Mouse (Mus musculus) intestine, embryonic 14.5 days (tissue): Measurements from ENCODE around the gene Pard3b. TPM values are rescaled to one million over a fixed set of nuclear protein-coding genes. Genes with fewer than 3 reads are reported as not detected.

Experiments used
- ATAC-seq: fragments of 200-750 bp; cut with Nextera tagmentation; replicated peaks from 2 replicates; pipeline ENCODE4 v1.8.0; 2017; ENCODE audit warnings: low read depth, moderate number of reproducible peaks, moderate TSS enrichment, moderate library complexity; ENCODE audit not compliant: low FRiP score, low TSS enrichment
- DNase-seq: peaks from one replicate; pipeline ENCODE4 v3.0.0-alpha.2; 2018; ENCODE audit warnings: low spot score
- H3K27ac ChIP-seq: fragments of 300-500 bp; sonication (generic); 2 replicates; pipeline ENCODE4 v1.5.1; 2014; ENCODE audit warnings: low read depth, mild to moderate bottlenecking, control low read depth
- H3K27me3 ChIP-seq: fragments of 300-500 bp; sonication (generic); replicated peaks from 2 replicates; pipeline ENCODE4 v1.6.1; 2014; ENCODE audit warnings: low read length, control low read depth; ENCODE audit not compliant: control insufficient read depth, insufficient read depth
- H3K36me3 ChIP-seq: fragments of 300-500 bp; sonication (generic); 2 replicates; pipeline ENCODE4 v1.6.1; 2014; ENCODE audit warnings: low read length, control low read depth; ENCODE audit not compliant: control insufficient read depth, insufficient read depth
- H3K4me1 ChIP-seq: fragments of 300-500 bp; sonication (generic); replicated peaks from 2 replicates; pipeline ENCODE4 v1.6.1; 2014; ENCODE audit warnings: low read length, control low read depth, mixed read lengths; ENCODE audit not compliant: control insufficient read depth, insufficient read depth
- H3K4me2 ChIP-seq: fragments of 300-500 bp; sonication (generic); 2 replicates; pipeline ENCODE4 v1.6.1; 2014; ENCODE audit warnings: low read length
- H3K4me3 ChIP-seq: fragments of 300-500 bp; sonication (generic); 2 replicates; pipeline ENCODE4 v1.5.1; 2014; ENCODE audit warnings: low read depth, low read length, control low read depth, mixed read lengths
- H3K9ac ChIP-seq: fragments of 300-500 bp; sonication (generic); 2 replicates; pipeline ENCODE4 v1.6.1; 2014; ENCODE audit warnings: mild to moderate bottlenecking, low read length
- H3K9me3 ChIP-seq: fragments of 300-500 bp; sonication (generic); 2 replicates; pipeline ENCODE4 v1.6.1; 2016; ENCODE audit warnings: low read length, control low read depth; ENCODE audit not compliant: control insufficient read depth
- WGBS: fragments of 180-500 bp; shearing (Covaris S2); extraction: QIAGEN DNeasy Blood & Tissue Kit; methylation state at CpG from one replicate; pipeline ENCODE4 v1.1.7; 2014; 5-methylcytosine and 5-hydroxymethylcytosine counted together
- polyA plus RNA-seq: library from polyadenylated mRNA; unstranded; fragments of >200 nt; fragmentation: Nextera tagmentation; extraction: Ambion mirVana; gene quantifications from 2 replicates; pipeline ENCODE4 v1.2.1, GENCODE M21; 2014

Gene Pard3b
- polyA plus RNA-seq, 1 experiment from 2014 or later: 37.7 TPM

DNA sequence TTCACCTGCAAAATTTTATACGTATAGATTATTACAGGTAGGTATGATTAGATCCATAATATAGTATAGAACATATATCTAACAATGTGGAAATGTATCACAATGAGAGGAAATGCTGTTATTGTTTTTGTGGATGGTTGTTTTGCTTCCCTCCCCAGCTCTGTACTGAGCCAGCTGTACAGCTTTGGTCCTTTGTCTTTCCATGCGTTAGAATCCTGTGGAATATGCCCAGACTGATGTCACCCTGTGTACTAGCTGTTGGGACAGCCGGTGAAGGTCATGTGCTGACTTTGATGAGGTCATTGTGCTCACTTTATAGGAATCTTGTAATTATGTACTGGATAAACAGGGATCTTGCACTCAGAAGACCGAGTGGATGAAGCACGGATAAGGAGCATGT, 286.9 kb downstream of the Pard3b start:
- Histone ChIP-seq H3K36me3 (no peaks in the 10 kb centered on the region), H3K27me3 (no peaks in the 10 kb centered on the region), H3K9me3 (no peaks in the 10 kb centered on the region), H3K27ac (no peak overlapping the region), H3K4me2 (no peak overlapping the region), H3K4me3 (no peak overlapping the region), H3K4me1 (peaks cover 20% of the 10 kb centered on the region), H3K9ac (no peak overlapping the region)
- ATAC-seq: no peak
- no peak for DNase-seq
- 77% methylated on average over 5 of the region's 5 CpGs for WGBS

DNA sequence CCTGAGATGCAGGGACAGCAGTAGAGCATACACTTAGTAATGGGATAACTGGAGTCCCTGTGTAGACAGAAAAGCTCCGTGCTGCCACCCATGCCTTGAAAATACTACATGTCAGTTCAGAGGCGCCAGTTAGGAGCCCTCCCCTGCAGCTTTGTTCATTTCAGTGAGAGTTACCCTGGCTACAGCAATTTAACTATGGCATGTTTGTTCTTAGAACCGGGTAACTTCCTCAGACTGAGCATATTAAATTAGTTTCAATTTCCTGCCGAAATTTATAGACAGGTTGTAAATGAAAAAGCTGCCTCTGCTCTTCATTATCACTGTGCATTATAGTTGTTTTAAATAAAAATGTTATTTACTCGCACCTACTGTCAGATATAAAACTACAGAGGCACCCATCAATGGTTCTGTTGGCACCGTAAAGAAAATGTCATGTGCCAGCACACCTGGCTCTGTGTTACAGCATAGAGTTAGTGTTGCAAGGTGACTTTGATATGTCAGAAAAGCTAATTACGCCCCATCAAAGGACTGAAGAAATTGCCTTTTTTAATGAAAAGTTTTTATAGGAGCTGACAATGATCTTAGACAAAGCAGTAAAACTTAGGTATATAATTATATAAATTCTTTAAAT, 289.6 kb downstream of the Pard3b start:
- 50% methylated on average over 7 of the region's 7 CpGs for WGBS
- no peak overlapping the region for H3K9ac ChIP-seq
- no peak for DNase-seq

DNA sequence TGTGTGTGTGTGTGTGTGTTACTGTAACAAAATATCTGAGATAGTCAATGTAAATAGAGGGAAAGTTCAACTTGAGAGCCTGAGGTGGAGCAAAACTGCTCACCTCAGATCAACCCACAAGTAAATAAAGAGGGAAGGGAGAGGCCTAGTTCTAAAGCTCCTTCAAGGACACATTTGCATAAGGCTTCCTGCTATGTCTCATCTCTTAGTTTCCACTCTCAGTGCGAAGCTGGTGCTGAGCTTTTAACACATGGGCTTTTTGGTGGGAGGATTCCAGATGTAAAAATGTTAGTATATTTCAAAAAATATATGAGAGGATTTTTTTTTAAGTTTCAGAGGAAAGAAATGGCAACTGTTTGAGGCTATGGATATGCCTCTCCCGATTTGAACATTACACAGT, 294.9 kb downstream of the Pard3b start:
- no peak overlapping the region for H3K27ac ChIP-seq
- 0 out of 2 replicates have a peak, but pooled peaks cover 5% of the 10 kb centered on the region for H3K4me1 ChIP-seq
- ATAC-seq: no peak
- H3K9ac ChIP-seq: no peak overlapping the region
- no peak overlapping the region for H3K4me3 ChIP-seq
- H3K36me3 ChIP-seq: no peaks in the 10 kb centered on the region
- DNase-seq: no peak
- H3K9me3 ChIP-seq: no peaks in the 10 kb centered on the region
- H3K27me3 ChIP-seq: no peaks in the 10 kb centered on the region
- 77% methylated on average over 2 of the region's 2 CpGs for WGBS
- no peak overlapping the region for H3K4me2 ChIP-seq

More for the DNA sequence above, 289.6 kb downstream of the Pard3b start:
- no peak overlapping the region for H3K4me3 ChIP-seq
- H3K27me3 ChIP-seq: no peaks in the 10 kb centered on the region
- H3K27ac ChIP-seq: peak overlapping the region; percentile 27; the same call in 1 of the 2 replicates
- H3K9me3 ChIP-seq: no peaks in the 10 kb centered on the region
- no peaks in the 10 kb centered on the region for H3K36me3 ChIP-seq
- no peak for ATAC-seq
- H3K4me2 ChIP-seq: no peak overlapping the region
- peaks cover 19% of the 10 kb centered on the region for H3K4me1 ChIP-seq

DNA sequence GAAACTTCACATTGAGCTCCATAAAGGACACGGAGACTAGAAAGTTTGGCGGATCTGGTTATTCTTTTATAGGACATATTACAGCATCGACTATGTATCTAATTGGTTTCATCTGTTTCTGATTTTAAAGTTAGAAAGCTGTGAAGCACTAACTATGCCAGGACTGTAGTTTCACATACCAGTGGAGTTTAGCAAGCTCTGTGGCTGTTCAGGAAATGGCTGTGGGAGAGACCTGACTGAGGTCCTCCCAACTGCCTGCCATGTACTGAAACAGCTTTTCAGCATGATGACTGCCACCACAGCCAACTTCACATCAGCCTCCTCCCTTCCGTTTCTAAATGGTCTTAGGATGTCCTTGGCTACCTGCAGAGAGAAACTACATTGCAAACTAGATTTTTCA, 296.1 kb downstream of the Pard3b start:
- Histone ChIP-seq H3K9ac (no peak overlapping the region), H3K36me3 (no peaks in the 10 kb centered on the region), H3K27me3 (no peaks in the 10 kb centered on the region), H3K27ac (no peak overlapping the region), H3K4me2 (no peak overlapping the region), H3K9me3 (no peaks in the 10 kb centered on the region), H3K4me3 (no peak overlapping the region), H3K4me1 (peaks cover 9% of the 10 kb centered on the region; the same call in 1 of the 2 replicates)
- ATAC-seq (no peak), DNase-seq (no peak)
- 84% methylated on average over 4 of the region's 4 CpGs for WGBS

DNA sequence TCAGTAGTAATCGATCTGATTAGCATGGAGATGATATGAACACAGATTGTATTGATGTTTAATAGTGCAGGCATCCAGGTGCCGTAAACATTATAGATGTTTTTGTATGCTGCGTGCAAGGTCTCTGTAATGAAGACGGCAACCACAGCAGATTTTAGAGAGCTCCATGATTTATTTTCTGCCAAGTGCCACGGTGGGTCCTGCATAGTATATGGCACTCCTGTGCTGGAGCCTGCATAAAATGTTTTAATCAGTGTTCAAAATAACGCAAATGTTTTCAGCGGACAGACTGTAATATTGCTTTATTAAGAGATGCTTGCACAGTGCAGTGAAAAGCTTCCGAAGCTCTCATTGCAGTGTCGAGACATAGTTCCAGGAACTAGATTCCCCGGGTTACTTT, 301.3 kb downstream of the Pard3b start:
- Histone ChIP-seq H3K27ac (no peak overlapping the region), H3K9me3 (peaks cover 6% of the 10 kb centered on the region), H3K4me1 (peaks cover 7% of the 10 kb centered on the region; the same call in 1 of the 2 replicates), H3K27me3 (no peaks in the 10 kb centered on the region), H3K9ac (no peak overlapping the region), H3K4me2 (no peak overlapping the region), H3K4me3 (no peak overlapping the region), H3K36me3 (no peaks in the 10 kb centered on the region)
- ATAC-seq (no peak), DNase-seq (no peak)
- WGBS: 60% methylated on average over 10 of the region's 10 CpGs

DNA sequence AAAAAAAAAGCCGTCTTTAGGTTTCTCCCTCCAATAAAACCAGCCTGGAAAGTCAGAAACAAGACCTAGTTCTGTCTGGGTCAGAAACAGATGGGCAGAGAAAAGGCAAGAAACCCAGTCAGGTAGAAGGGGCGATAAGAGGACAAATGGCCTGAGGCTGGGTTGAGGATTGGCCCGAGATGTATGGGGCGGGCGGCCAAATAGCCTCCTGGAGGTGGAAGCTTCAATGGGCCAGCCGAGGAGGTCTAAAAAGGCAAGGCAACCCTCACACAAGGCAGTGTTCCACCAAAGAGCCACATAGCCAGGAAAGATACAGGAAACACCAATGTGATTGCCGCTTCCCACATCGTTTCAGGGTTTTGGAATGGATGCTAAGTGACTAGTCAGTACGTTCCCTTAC, 322.9 kb downstream of the Pard3b start:
- Histone ChIP-seq H3K4me2 (no peak overlapping the region), H3K9me3 (no peaks in the 10 kb centered on the region), H3K27me3 (no peaks in the 10 kb centered on the region), H3K36me3 (no peaks in the 10 kb centered on the region), H3K4me3 (no peak overlapping the region), H3K27ac (no peak overlapping the region), H3K4me1 (no peaks in the 10 kb centered on the region), H3K9ac (no peak overlapping the region)
- WGBS: 88% methylated on average over 9 of the region's 9 CpGs
- DNase-seq (no peak), ATAC-seq (no peak)

DNA sequence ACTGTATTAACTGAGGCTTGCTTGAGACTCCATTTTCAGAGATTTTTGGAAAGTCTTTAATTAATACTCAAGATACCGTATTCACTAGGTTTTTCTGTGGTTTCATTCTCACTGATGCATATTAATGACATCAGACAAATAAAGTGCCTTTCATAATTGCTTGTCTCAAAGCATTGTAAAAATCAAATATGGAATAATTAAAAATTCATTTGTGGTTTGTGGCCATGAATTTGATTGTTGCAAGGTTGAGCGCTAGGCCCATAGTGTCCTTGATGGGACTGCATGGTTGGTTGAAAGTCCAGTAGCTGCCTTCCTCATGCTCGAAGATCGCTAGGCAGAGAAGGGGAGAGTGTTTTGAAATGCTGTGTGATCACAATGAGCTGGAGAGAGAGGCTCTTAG, 323.9 kb downstream of the Pard3b start:
- Histone ChIP-seq H3K9me3 (no peaks in the 10 kb centered on the region), H3K27ac (no peak overlapping the region), H3K27me3 (no peaks in the 10 kb centered on the region), H3K4me2 (no peak overlapping the region), H3K4me1 (no peaks in the 10 kb centered on the region), H3K9ac (no peak overlapping the region), H3K4me3 (no peak overlapping the region), H3K36me3 (no peaks in the 10 kb centered on the region)
- DNase-seq (no peak), ATAC-seq (no peak)
- 86% methylated on average over 4 of the region's 4 CpGs for WGBS

DNA sequence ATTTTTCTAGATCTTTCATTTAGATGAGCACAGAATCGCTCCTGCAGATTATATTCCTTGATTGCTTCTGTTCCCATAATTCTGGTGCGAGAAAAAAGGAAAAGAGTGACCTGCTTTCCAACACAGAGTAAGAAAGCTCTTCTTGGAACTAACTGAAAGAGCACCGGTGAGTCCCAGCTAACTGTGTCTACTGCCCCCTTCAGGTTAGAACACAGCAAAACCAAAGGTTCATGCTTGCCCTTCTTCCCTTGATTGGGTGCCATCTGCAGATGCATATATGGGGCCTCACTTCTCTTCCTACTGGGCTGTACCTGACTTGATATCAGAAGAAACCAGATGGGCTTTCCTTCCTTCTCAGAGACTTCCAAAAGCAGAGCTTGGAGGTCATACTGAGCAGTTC, 328.5 kb downstream of the Pard3b start:
- Histone ChIP-seq H3K4me1 (peaks cover 3% of the 10 kb centered on the region; the same call in 1 of the 2 replicates), H3K4me2 (no peak overlapping the region), H3K4me3 (no peak overlapping the region), H3K27me3 (no peaks in the 10 kb centered on the region), H3K36me3 (no peaks in the 10 kb centered on the region), H3K9me3 (no peaks in the 10 kb centered on the region), H3K27ac (no peak overlapping the region), H3K9ac (no peak overlapping the region)
- WGBS: 83% methylated on average over 3 of the region's 3 CpGs
- ATAC-seq: no peak
- no peak for DNase-seq

DNA sequence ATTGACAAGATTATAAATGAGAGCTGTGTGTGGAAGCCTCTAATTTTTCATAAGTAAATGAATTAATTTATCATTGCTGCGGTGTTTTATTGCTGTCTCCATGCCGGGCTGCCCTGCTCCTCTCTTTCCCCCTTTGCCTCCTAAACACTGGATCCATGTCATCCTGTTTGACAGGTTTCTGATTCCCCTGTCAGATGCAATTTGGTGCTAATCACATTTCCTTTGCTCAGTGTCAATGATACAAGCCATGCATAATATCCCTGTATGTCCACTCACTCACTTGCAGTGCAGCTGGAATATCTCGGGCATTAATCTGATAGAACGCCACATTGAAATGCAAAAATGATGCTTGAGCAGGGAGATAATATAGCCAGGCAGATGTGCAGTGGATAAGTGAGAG, 329.2 kb downstream of the Pard3b start:
- no peak overlapping the region for H3K27ac ChIP-seq
- no peak overlapping the region for H3K4me2 ChIP-seq
- no peaks in the 10 kb centered on the region for H3K36me3 ChIP-seq
- no peak overlapping the region for H3K9ac ChIP-seq
- no peaks in the 10 kb centered on the region for H3K9me3 ChIP-seq
- peaks cover 3% of the 10 kb centered on the region; the same call in 1 of the 2 replicates for H3K4me1 ChIP-seq
- no peaks in the 10 kb centered on the region for H3K27me3 ChIP-seq
- ATAC-seq (no peak), DNase-seq (no peak)
- H3K4me3 ChIP-seq: no peak overlapping the region
- 75% methylated on average over 4 of the region's 4 CpGs for WGBS
